Mouse (Mus musculus): ENCODE data around the gene Cadps2.

DNA sequence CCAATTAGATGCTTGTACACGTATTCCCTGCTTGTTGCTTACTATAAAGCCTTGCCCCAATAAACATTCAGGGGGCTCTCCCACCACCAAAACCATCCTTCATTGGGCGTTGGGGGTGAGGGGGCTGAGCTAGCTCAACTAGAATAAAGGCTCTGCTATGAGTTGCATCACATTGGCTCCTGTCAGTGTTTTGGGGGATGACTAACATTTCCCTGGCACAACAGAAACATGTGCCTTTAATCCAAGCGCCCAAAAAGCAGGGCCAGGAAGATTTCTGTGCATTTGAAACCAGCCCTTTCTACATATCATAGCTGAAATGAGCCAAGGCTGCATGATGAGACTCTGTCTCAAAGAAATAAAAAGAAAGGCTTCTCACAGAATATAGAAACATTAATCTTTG is 34.0 kb upstream of the Cadps2 start:
- TF ChIP-seq GABPA (IDR thresholded peaks at IDR 0.05; ENCODE audit: insufficient replicate concordance, low read depth, low read length) (no peak), POLR2A (IDR thresholded peaks at IDR 0.05; ENCODE audit: low read depth, low read length) (no peak)

Measured in CH12.LX (cell line).